Mouse (Mus musculus) cerebellum, adult 9-11 months (tissue): Measurements from ENCODE around the gene Dcpp1.

ENCODE experiments used
- DNase-seq: peaks from one replicate; pipeline ENCODE4 v3.0.0; 2022

Gene Dcpp1

GRCm38 (mm10) chr17:23931157-23931556 lies 50.5 kb downstream of the Dcpp1 start:
- no peak for DNase-seq
